Mouse (Mus musculus) spleen, adult 18-20 months (tissue): ENCODE results near the gene Orc2.
A peak's percentile ranks its signal among the peaks of the same experiment; 100 is the strongest.

Source experiments
- DNase-seq, 2 experiments: peaks; one replicate each; pipeline ENCODE4 v3.0.0; 2022; ENCODE audit warnings: mixed read lengths in 2 of 2

Gene Orc2

DNA sequence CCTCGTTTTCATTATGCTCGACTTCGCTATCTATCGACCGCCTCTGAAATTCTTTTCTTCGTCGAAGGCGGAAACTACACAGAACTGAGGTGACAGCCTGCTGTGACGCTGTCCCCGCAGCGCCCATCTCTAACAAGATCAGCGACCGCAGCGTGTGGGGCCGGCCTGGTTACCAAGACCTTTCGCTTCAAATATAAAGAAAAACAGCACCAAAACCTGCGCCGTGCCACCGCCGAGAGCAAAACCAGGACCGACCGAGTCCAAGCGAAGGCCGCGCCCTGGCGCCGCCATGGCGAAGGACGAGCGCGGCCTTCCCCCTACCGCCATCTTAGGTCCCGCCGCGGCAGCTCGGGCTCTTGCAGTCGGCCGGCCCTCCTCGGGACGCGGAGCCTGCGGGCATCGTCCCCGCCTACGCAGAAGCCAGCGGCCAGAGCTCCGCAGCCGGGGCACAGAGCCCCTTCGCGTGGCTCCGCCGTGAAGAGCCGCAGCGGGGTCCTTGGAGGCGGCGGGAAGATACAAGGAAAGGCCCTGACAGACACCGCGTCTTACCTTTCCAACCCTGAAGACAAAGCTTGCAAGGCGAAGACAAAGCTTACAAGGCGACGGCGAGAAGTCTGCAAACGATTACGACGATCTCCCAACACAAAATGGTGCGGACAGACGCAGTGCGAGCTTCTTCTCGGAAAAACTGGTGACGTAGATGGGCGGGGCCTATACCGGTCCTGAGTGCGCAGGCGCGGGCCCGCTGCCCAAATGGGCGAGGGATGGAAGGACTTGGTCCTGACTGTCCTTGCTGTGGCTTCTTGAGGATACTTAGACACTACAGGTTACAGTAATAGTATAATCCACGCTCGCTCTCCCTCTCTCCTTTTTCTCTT lies 81.3 kb downstream of the Orc2 start, which contains the start of gene Clk1:
TSS of gene Clk1 (minus strand) at position 696 of the 878 bp plus-strand sequence.
- DNase-seq, result peak; percentile 93 to 99

DNA sequence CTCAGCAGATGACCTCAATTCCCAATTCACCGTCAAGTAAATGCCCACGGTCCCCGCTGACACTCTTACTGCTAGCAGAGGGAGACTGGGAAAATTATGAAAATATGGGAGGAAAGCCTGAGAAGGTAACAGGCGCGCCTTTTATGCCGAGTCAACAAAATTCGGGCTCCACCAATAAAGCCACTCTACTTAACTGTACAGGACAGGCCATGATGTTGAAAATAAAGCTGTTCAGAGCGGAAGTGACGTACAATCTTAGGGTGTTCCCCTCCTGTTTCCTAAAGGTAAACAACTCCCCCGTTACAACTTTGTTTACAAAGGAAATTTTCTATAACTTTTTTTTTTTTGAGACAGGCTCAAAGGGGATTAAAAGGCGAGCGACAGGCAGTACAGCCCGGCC lies 82.0 kb downstream of the Orc2 start:
- DNase-seq, result peak in 1 of 2 experiments; percentile 26

DNA sequence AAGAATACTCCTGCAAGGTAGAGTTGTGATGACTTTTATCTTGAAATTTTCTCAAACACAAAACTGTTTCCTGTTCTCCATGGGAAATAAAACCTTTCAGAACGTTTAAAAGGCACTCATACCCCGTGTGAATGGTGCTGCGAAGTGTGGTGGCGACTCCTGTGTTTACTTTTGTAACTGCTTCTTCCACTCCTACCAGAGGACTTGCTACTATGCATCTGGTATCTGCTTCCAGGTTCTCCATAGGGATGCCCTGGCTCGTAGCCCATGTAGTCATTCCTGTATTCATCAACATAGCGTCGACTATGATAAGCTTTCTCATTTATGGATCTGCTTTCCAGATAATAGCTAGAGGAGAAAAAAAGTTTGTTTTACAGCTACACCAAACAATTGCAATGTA lies 83.9 kb downstream of the Orc2 start:
- DNase-seq, result no peak

DNA sequence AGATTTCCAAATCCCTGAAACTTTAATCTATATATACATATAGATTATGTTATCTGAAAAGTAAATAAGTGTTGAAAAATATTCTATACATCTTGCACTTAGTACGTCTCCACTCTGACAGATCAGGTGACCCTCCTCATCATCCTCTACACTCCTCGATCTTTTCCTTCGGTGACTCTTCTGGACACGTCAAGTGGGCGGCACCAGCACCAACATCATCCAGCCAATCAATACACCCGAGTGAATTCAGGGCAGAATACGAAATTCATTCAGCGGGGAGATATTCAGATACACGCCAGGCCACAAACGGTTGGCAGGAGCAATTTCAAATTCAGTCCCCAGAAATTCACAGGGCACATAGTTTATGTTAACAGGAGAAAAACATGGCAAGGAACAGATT lies 84.9 kb downstream of the Orc2 start:
- DNase-seq, result no peak

DNA sequence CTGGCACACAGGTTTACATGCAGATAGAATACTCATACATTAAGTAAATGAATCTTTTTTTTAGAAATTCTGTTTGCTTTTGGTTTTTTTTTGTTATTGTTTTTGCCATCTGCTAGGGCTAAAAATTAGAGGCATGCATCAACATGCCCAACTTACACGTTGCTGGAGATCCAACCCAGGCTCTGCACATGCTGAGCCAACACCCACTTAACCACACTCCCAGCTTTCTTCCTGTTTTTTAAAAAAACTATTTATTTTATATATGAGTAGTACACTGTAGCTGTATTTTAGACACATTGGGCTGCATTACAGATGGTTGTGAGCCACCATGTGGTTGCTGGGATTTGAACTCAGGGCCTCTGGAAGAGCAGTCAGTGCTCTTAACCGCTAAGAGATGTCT lies 88.9 kb downstream of the Orc2 start:
- DNase-seq, result no peak

DNA sequence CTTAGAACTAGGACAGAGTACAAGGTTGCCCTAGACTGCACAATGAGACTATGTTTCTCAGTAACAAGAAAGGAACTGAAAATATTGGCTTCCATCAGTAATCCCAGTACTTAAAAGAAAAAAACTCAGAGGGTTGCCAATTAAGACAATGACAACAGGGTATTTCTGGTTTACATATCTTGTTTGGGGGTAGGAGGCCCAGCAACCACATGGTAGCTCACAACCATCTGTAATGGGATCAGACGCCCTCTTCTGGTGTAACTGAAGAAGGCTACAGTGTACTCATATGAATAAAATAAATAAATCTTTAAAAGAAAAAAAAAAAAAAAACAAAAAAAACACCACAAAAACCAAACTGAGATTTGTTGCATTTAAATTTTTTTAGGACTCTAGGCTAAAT lies 89.5 kb downstream of the Orc2 start:
- no peak for DNase-seq
